Mouse (Mus musculus): ENCODE measurements around the gene Mrm2. TPM values are rescaled to one million over a fixed set of nuclear protein-coding genes. Genes with fewer than 3 reads are reported as not detected.

Mrm2 gene
- polyA plus RNA-seq, 1 experiment from 2014 or later: 11.7 TPM

DNA sequence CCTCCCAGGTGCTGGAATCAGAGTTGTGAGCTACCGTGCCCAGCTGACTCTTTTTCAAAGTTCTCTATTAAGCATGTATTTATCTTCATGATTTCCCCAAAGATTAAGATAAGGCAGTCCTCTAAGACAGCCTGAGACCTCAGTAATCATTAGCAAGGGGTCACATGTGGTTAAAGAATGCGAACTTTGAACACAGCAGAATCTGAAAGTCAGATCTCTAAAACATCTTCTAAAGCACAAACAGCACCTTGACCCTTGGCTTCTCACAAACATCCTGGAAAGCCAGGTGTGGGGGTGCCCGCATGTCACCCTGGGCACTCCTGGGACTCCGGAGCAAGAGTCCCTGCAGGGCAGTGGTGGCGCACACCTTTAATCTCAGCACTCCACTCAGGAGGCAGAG is 32.7 kb upstream of the Mrm2 start:
- no peak overlapping the region for H3K4me2 ChIP-seq (replicated peaks; ENCODE audit: low read depth, low read length)
- H3K36me3 ChIP-seq (ENCODE audit: insufficient read depth, low read length): 0 out of 2 replicates have a peak, but pooled peaks cover under 1% of the 10 kb centered on the region
- H3K27me3 ChIP-seq (replicated peaks; ENCODE audit: insufficient read depth, low read length): no peaks in the 10 kb centered on the region
- no peak for DNase-seq (ENCODE audit: low spot score)
- ATAC-seq: no peak
- no peak overlapping the region for H3K9ac ChIP-seq (replicated peaks; ENCODE audit: low read depth)
- no peak overlapping the region for H3K4me3 ChIP-seq (ENCODE audit: low read depth, low read length)
- H3K9me3 ChIP-seq (ENCODE audit: low read length): no peaks in the 10 kb centered on the region
- H3K4me1 ChIP-seq (ENCODE audit: insufficient read depth, low read depth, low read length): no peaks in the 10 kb centered on the region
- H3K27ac ChIP-seq (ENCODE audit: low read length): no peak overlapping the region
- WGBS: 71% methylated on average over 5 of the region's 5 CpGs
- TF ChIP-seq EP300 (IDR thresholded peaks at IDR 0.05) (no peak), CTCF (IDR thresholded peaks at IDR 0.05) (no peak)

DNA sequence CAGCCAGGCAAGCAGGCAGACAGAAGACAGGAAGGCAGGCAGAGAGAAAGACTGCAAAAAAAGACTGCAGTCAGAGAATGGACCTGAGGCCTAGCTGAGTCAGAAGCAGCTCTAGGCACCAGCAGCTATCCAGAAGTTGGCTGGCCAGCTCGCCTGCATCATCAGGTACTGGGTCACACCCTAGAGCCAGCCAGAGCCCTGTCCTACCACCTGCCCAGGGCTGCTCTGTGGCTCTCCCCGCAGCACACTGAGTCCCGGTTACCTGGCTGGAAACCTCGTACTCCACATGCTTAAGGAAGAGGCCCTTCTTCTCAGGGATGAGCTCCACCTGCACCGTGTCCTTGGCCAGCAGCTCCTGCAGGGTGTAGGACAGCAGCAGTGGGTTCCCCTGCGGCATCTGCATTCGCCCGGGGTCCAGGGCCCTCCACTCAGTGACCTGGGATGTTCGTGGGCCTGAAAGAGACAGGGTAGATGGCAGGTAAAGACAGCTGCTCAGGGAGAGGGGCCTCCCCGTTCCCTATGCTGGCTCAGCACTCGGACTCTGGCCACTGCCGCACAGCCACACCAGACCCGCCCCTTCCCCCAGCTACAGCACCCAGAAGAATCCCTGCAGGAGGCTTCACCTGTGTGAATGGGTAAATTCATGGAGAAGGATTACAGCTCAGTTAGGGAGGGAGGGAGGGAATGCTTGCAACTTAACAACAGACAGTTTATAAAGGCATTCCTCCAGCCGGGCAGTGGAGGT is 28.4 kb upstream of the Mrm2 start:
- 80% methylated on average over 14 of the region's 14 CpGs for WGBS
- ATAC-seq: no peak

DNA sequence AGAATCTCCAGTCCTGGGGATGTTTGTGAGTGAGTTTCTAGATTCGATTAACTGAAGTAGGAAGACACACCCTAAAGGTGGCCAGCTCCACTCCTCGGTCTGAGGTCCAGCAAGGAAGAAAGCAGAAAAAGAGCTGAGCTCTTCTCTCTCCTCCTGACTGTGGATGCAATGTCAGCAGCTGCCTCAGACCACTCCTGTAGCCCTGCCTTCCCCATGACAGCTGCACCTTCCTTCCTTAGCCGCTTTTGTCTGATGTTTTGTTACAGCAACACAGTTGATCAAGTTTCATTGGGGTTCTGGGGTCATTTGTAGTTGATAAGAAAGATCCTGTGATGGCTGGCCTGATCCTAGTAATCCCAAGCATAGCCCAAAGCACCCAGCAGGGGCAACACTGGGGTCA is 25.8 kb upstream of the Mrm2 start:
- no peak for TF ChIP-seq CTCF (IDR thresholded peaks at IDR 0.05)
- TF ChIP-seq EP300 (IDR thresholded peaks at IDR 0.05): no peak
- WGBS: 85% methylated on average over 3 of the region's 3 CpGs
- Histone ChIP-seq H3K4me1 (ENCODE audit: insufficient read depth, low read depth, low read length) (no peaks in the 10 kb centered on the region), H3K27ac (ENCODE audit: low read length) (no peak overlapping the region), H3K36me3 (ENCODE audit: insufficient read depth, low read length) (peaks cover 18% of the 10 kb centered on the region), H3K4me3 (ENCODE audit: low read depth, low read length) (no peak overlapping the region), H3K9me3 (ENCODE audit: low read length) (no peaks in the 10 kb centered on the region), H3K9ac (replicated peaks; ENCODE audit: low read depth) (no peak overlapping the region), H3K4me2 (replicated peaks; ENCODE audit: low read depth, low read length) (no peak overlapping the region), H3K27me3 (replicated peaks; ENCODE audit: insufficient read depth, low read length) (no peaks in the 10 kb centered on the region)
- DNase-seq (ENCODE audit: low spot score): no peak
- no peak for ATAC-seq

More for the DNA sequence above, 28.4 kb upstream of the Mrm2 start:
- H3K4me1 ChIP-seq (ENCODE audit: insufficient read depth, low read depth, low read length): no peaks in the 10 kb centered on the region
- no peak overlapping the region for H3K4me3 ChIP-seq (ENCODE audit: low read depth, low read length)
- H3K36me3 ChIP-seq (ENCODE audit: insufficient read depth, low read length): 0 out of 2 replicates have a peak, but pooled peaks cover 9% of the 10 kb centered on the region
- no peaks in the 10 kb centered on the region for H3K9me3 ChIP-seq (ENCODE audit: low read length)
- no peak overlapping the region for H3K4me2 ChIP-seq (replicated peaks; ENCODE audit: low read depth, low read length)
- TF ChIP-seq CTCF (IDR thresholded peaks at IDR 0.05) (no peak), EP300 (IDR thresholded peaks at IDR 0.05) (no peak)
- H3K27ac ChIP-seq (ENCODE audit: low read length): no peak overlapping the region
- H3K27me3 ChIP-seq (replicated peaks; ENCODE audit: insufficient read depth, low read length): no peaks in the 10 kb centered on the region
- H3K9ac ChIP-seq (replicated peaks; ENCODE audit: low read depth): no peak overlapping the region
- DNase-seq (ENCODE audit: low spot score): no peak

DNA sequence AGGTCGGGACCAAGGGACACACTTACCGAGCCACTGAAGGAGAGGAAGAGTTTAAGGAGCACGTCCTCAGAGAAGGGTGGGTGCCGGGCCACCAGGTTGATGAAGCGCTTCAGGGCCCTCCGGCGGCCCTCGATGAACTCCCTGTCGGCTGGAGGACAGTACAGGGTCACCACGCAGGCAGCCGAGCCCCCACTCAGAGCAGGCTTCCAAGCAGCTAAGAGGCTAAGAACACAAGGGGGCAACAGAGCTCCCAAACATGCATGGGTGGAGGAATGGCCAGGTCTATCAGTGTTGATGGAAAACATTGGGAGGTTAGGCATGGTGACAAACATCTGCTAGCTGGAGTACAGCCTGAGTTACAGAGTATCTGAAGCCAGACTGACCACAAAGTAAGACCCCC is 24.2 kb upstream of the Mrm2 start:
- no peak overlapping the region for H3K4me3 ChIP-seq (ENCODE audit: low read depth, low read length)
- 78% methylated on average over 11 of the region's 11 CpGs for WGBS
- H3K9ac ChIP-seq (replicated peaks; ENCODE audit: low read depth): no peak overlapping the region
- peaks cover 31% of the 10 kb centered on the region for H3K36me3 ChIP-seq (ENCODE audit: insufficient read depth, low read length)
- H3K4me2 ChIP-seq (replicated peaks; ENCODE audit: low read depth, low read length): no peak overlapping the region
- ATAC-seq: no peak
- no peaks in the 10 kb centered on the region for H3K27me3 ChIP-seq (replicated peaks; ENCODE audit: insufficient read depth, low read length)
- DNase-seq (ENCODE audit: low spot score): no peak
- TF ChIP-seq EP300 (IDR thresholded peaks at IDR 0.05) (no peak), CTCF (IDR thresholded peaks at IDR 0.05) (peak; percentile 55)
- no peak overlapping the region for H3K27ac ChIP-seq (ENCODE audit: low read length)
- no peaks in the 10 kb centered on the region for H3K9me3 ChIP-seq (ENCODE audit: low read length)
- H3K4me1 ChIP-seq (ENCODE audit: insufficient read depth, low read depth, low read length): no peaks in the 10 kb centered on the region

DNA sequence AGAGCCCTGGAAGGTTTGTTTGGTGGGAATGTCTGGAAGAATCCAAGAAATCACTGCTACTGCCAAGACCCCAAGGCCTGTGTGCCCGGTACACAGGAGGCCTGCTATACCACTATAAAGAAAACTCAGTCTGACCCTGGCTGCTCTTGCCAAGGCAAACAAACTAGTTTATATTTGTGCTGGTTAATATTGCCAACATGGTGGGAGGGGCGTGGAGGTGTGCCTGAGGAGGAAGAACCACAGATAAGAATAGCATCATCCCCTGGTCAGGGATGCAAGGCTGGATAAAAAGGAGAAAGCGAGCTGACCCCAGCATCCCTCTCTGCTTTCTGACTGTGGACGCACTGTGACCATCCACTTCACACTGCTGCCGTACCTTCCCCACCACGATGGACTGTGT is 20.7 kb upstream of the Mrm2 start:
- 93% methylated on average over 6 of the region's 6 CpGs for WGBS
- no peak overlapping the region for H3K9ac ChIP-seq (replicated peaks; ENCODE audit: low read depth)
- TF ChIP-seq EP300 (IDR thresholded peaks at IDR 0.05) (no peak), CTCF (IDR thresholded peaks at IDR 0.05) (no peak)

DNA sequence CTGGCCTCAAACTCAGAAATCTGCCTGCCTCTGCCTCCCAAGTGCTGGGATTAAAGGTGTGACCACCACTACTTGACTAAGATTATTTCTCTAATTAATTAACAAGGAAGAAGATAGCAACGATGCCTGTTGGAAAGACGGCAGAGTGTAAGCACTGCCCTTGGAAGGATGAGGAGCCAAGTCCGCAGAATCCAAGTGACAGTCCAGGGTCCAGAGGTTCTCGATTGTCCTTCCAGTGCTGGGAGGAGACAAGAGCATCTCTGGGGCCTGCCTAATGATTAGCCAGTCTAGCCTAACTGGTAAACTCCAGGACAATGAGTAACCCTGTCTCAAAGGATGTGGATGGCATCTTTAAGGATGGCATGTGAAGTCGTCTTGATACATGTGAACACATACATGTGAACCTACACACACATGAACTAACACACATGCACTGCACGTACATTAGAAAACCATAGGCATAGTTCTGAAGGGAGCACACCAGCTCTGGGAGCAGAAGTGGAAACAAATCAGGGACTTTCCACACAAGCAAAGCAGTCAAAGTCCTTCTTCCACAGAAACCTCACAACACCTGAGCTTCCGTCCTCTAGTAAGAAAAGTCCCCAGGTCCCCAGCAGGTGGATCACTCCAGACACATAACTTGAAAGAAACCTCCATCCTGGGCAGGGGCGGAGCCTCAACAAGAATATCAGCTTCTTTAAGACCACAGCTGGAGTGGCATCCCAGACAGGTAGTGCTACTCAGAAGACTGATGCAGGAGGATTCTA is 19.2 kb upstream of the Mrm2 start:
- TF ChIP-seq CTCF (IDR thresholded peaks at IDR 0.05) (no peak), EP300 (IDR thresholded peaks at IDR 0.05) (no peak)
- no peaks in the 10 kb centered on the region for H3K4me1 ChIP-seq (ENCODE audit: insufficient read depth, low read depth, low read length)
- no peaks in the 10 kb centered on the region for H3K9me3 ChIP-seq (ENCODE audit: low read length)
- peaks cover 25% of the 10 kb centered on the region for H3K36me3 ChIP-seq (ENCODE audit: insufficient read depth, low read length)
- no peak overlapping the region for H3K4me3 ChIP-seq (ENCODE audit: low read depth, low read length)
- no peak overlapping the region for H3K9ac ChIP-seq (replicated peaks; ENCODE audit: low read depth)
- H3K27ac ChIP-seq (ENCODE audit: low read length): no peak overlapping the region
- H3K27me3 ChIP-seq (replicated peaks; ENCODE audit: insufficient read depth, low read length): no peaks in the 10 kb centered on the region
- H3K4me2 ChIP-seq (replicated peaks; ENCODE audit: low read depth, low read length): no peak overlapping the region
- DNase-seq (ENCODE audit: low spot score) (no peak), ATAC-seq (no peak)
- WGBS: 94% methylated on average over 8 of the region's 8 CpGs

More for the DNA sequence above, 20.7 kb upstream of the Mrm2 start:
- no peak overlapping the region for H3K27ac ChIP-seq (ENCODE audit: low read length)
- no peak overlapping the region for H3K4me3 ChIP-seq (ENCODE audit: low read depth, low read length)
- H3K9me3 ChIP-seq (ENCODE audit: low read length): no peaks in the 10 kb centered on the region
- ATAC-seq (no peak), DNase-seq (ENCODE audit: low spot score) (no peak)
- no peaks in the 10 kb centered on the region for H3K4me1 ChIP-seq (ENCODE audit: insufficient read depth, low read depth, low read length)
- no peak overlapping the region for H3K4me2 ChIP-seq (replicated peaks; ENCODE audit: low read depth, low read length)
- no peaks in the 10 kb centered on the region for H3K27me3 ChIP-seq (replicated peaks; ENCODE audit: insufficient read depth, low read length)
- peaks cover 31% of the 10 kb centered on the region for H3K36me3 ChIP-seq (ENCODE audit: insufficient read depth, low read length)
